Mouse (Mus musculus) mature B cell (primary cell): Measurements from ENCODE around the gene Auts2.

ENCODE experiments used
- in situ Hi-C: fragments of 300-500 bp; cut with MboI; formaldehyde crosslinking; loops from 2 replicates; pipeline ENCODE4 v1.14.3; 2019

Gene Auts2

GRCm38 (mm10) chr5:132498896-132499295 is 44.2 kb downstream of the Auts2 start:
- in situ Hi-C loops, result no loop called here

GRCm38 (mm10) chr5:132498045-132498444 is 45.1 kb downstream of the Auts2 start:
- in situ Hi-C loops, result no loop called here

- in situ Hi-C loops, result no loop called here
Observed at GRCm38 (mm10) chr5:132492793-132493192, 50.4 kb downstream of the Auts2 start.

GRCm38 (mm10) chr5:132492040-132492439 is 51.1 kb downstream of the Auts2 start:
- in situ Hi-C loops, result no loop called here

GRCm38 (mm10) chr5:132491508-132491907 is 51.6 kb downstream of the Auts2 start:
- in situ Hi-C loops, result no loop called here

GRCm38 (mm10) chr5:132490326-132490725 is 52.8 kb downstream of the Auts2 start:
- in situ Hi-C loops, result no loop called here

- in situ Hi-C loops, result no loop called here
Observed at GRCm38 (mm10) chr5:132489736-132490313, 53.3 kb downstream of the Auts2 start.

- in situ Hi-C loops, result no loop called here
Observed at GRCm38 (mm10) chr5:132486831-132487230, 56.3 kb downstream of the Auts2 start.

GRCm38 (mm10) chr5:132485994-132486393 is 57.1 kb downstream of the Auts2 start:
- in situ Hi-C loops, result no loop called here

GRCm38 (mm10) chr5:132485448-132485847 is 57.7 kb downstream of the Auts2 start:
- in situ Hi-C loops, result no loop called here

- in situ Hi-C loops, result no loop called here
Observed at GRCm38 (mm10) chr5:132481476-132481875, 61.7 kb downstream of the Auts2 start.

GRCm38 (mm10) chr5:132480461-132480860 is 62.7 kb downstream of the Auts2 start:
- in situ Hi-C loops, result no loop called here

GRCm38 (mm10) chr5:132479227-132479857 is 63.8 kb downstream of the Auts2 start:
- in situ Hi-C loops, result no loop called here

GRCm38 (mm10) chr5:132477533-132477932 is 65.6 kb downstream of the Auts2 start:
- in situ Hi-C loops, result no loop called here

- in situ Hi-C loops, result no loop called here
Observed at GRCm38 (mm10) chr5:132472905-132473321, 70.2 kb downstream of the Auts2 start.

- in situ Hi-C loops, result no loop called here
Observed at GRCm38 (mm10) chr5:132472184-132472829, 70.8 kb downstream of the Auts2 start.

- in situ Hi-C loops, result no loop called here
Observed at GRCm38 (mm10) chr5:132467364-132467743, 75.8 kb downstream of the Auts2 start.

GRCm38 (mm10) chr5:132466427-132467363 is 76.4 kb downstream of the Auts2 start:
- in situ Hi-C loops, result no loop called here

- in situ Hi-C loops, result no loop called here
Observed at GRCm38 (mm10) chr5:132462560-132462959, 80.6 kb downstream of the Auts2 start.

- in situ Hi-C loops, result no loop called here
Observed at GRCm38 (mm10) chr5:132458498-132458897, 84.6 kb downstream of the Auts2 start.

GRCm38 (mm10) chr5:132452381-132452780 is 90.8 kb downstream of the Auts2 start:
- in situ Hi-C loops, result no loop called here

GRCm38 (mm10) chr5:132450071-132450470 is 93.1 kb downstream of the Auts2 start:
- in situ Hi-C loops, result no loop called here
